Mouse (Mus musculus) midbrain, embryonic 10.5 days (tissue): ENCODE measurements at regions not wholly inside any gene's neighbourhood (a gene's known extent, or its start where the extent isn't known, plus 50 kb on each side); places are given as distances from the start of the nearest gene placed in this dataset.
"Not testable (repeated sequence)": the region's sequence is repeated elsewhere in the genome, so short reads cannot be mapped to it uniquely, and the experiment has no call there.

Experiments
- DNase-seq: peaks from one replicate; pipeline ENCODE4 v3.0.0-alpha.2; 2017; ENCODE audit warnings: low spot score
- H3K27ac ChIP-seq: fragments of 300-500 bp; sonication (generic); replicated peaks from 2 replicates; pipeline ENCODE4 v1.5.1; 2016; ENCODE audit warnings: mild to moderate bottlenecking
- H3K27me3 ChIP-seq: fragments of 300-500 bp; sonication (generic); 2 replicates; pipeline ENCODE4 v1.6.1; 2016; ENCODE audit warnings: low read depth, mild to moderate bottlenecking; ENCODE audit not compliant: poor library complexity, severe bottlenecking
- H3K36me3 ChIP-seq: fragments of 300-500 bp; sonication (generic); 2 replicates; pipeline ENCODE4 v1.6.1; 2016; ENCODE audit warnings: mild to moderate bottlenecking, moderate library complexity
- H3K4me1 ChIP-seq: fragments of 300-500 bp; sonication (generic); 2 replicates; pipeline ENCODE4 v1.6.1; 2016
- H3K4me3 ChIP-seq: fragments of 300-500 bp; sonication (generic); 2 replicates; pipeline ENCODE4 v1.5.1; 2016; ENCODE audit warnings: mild to moderate bottlenecking, moderate library complexity
- H3K9me3 ChIP-seq: fragments of 300-500 bp; sonication (generic); replicated peaks from 2 replicates; pipeline ENCODE4 v1.6.1; 2016; ENCODE audit warnings: mild to moderate bottlenecking
- WGBS: fragments of 180-500 bp; shearing (Covaris S2); methylation state at CpG from one replicate; pipeline ENCODE4 v1.1.7; 2016; 5-methylcytosine and 5-hydroxymethylcytosine counted together

- DNase-seq, result no peak
- H3K4me3 ChIP-seq, result no peak overlapping the region
- no peaks in the 10 kb centered on the region for H3K4me1 ChIP-seq
- H3K9me3 ChIP-seq, result no peaks in the 10 kb centered on the region
- H3K27ac ChIP-seq, result no peak overlapping the region
- H3K27me3 ChIP-seq, result no peaks in the 10 kb centered on the region
- WGBS, result 80% methylated on average over 1 of the region's 1 CpGs
- no peaks in the 10 kb centered on the region for H3K36me3 ChIP-seq
Measured at GRCm38 (mm10) chr6:41163491-41163890, 128.2 kb upstream of the 2210010C04Rik start.

DNA sequence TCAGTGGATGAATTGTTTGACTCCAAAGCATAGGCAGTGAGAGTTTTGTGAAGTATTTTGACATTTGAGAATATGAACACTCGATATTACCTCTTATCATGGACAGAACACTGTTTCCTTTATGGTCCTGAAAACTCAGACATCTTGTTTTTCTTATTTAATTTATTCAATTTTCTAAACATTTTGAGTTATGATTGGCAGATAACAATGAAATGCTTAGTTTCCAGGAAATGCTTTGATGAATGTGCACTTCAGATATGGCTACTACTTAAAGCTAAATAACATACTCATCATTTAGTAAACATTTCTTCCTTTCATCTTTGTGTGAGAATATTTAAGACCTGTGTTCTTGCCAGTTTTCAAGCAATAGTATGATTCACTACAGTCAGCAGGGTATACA is 126.4 kb upstream of the 2210010C04Rik start:
- Histone ChIP-seq H3K36me3 (no peaks in the 10 kb centered on the region), H3K27ac (no peak overlapping the region), H3K4me3 (no peak overlapping the region), H3K9me3 (no peaks in the 10 kb centered on the region), H3K4me1 (no peaks in the 10 kb centered on the region), H3K27me3 (no peaks in the 10 kb centered on the region)
- 75% methylated on average over 1 of the region's 1 CpGs for WGBS
- no peak for DNase-seq

- H3K4me1 ChIP-seq, result no peaks in the 10 kb centered on the region
- no peak overlapping the region for H3K4me3 ChIP-seq
- DNase-seq, result no peak
- H3K27me3 ChIP-seq, result no peaks in the 10 kb centered on the region
- H3K27ac ChIP-seq, result no peak overlapping the region
- WGBS, result 93% methylated on average over 7 of the region's 7 CpGs
- no peaks in the 10 kb centered on the region for H3K9me3 ChIP-seq
- H3K36me3 ChIP-seq, result no peaks in the 10 kb centered on the region
Measured at GRCm38 (mm10) chr6:41152101-41152500, 116.8 kb upstream of the 2210010C04Rik start.

DNA sequence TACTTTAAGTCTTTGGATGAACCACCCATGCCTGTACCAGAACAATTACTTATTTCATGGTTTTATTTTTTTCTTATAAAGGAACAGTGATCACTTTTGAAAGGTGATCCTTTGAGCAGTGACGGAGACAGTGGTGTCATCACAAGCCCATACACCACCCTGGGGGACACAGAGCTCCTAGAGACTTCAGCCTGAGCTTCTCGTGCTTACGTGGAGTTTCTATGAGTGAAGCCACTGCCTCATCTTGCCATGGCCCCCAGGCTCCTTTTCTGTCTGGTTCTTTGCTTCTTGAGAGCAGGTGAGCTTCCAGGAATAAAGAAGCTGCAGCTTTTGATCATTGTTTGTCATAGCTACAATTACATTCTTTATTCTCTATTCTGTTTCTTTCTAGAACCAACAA is 116.2 kb upstream of the 2210010C04Rik start:
- Histone ChIP-seq H3K27ac (no peak overlapping the region), H3K9me3 (no peaks in the 10 kb centered on the region), H3K36me3 (no peaks in the 10 kb centered on the region), H3K27me3 (no peaks in the 10 kb centered on the region), H3K4me3 (no peak overlapping the region), H3K4me1 (no peaks in the 10 kb centered on the region)
- 88% methylated on average over 3 of the region's 3 CpGs for WGBS
- no peak for DNase-seq

DNA sequence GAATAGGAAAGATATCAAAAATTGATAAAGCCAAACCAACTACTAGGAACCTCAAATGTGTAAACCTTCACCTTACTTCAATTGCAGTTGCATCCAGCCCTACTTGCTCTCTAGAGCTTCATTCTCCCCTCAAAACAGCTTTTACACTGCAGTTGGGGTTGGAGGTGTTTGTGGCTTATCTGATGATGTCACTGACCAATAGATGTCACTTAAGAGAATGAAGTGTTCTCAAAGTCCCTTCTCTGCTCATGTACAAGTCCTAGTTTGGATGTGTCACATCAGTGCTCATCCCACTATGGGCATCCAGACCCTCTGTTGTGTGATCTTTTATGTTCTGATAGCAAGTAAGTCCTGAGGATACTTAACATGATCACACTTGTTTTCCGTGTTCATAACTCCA is 105.6 kb upstream of the 2210010C04Rik start:
- no peaks in the 10 kb centered on the region for H3K9me3 ChIP-seq
- no peak for DNase-seq
- no peaks in the 10 kb centered on the region for H3K27me3 ChIP-seq
- H3K4me3 ChIP-seq, result no peak overlapping the region
- WGBS, result 86% methylated on average over 1 of the region's 1 CpGs
- H3K36me3 ChIP-seq, result no peaks in the 10 kb centered on the region
- no peak overlapping the region for H3K27ac ChIP-seq
- no peaks in the 10 kb centered on the region for H3K4me1 ChIP-seq

GRCm38 (mm10) chr6:41137401-41137777 is 102.1 kb upstream of the 2210010C04Rik start:
- not testable (repeated sequence) for H3K27me3 ChIP-seq, H3K36me3 ChIP-seq, DNase-seq, H3K9me3 ChIP-seq, H3K27ac ChIP-seq, H3K4me1 ChIP-seq, H3K4me3 ChIP-seq
- 44% methylated on average over 2 of the region's 2 CpGs for WGBS

DNA sequence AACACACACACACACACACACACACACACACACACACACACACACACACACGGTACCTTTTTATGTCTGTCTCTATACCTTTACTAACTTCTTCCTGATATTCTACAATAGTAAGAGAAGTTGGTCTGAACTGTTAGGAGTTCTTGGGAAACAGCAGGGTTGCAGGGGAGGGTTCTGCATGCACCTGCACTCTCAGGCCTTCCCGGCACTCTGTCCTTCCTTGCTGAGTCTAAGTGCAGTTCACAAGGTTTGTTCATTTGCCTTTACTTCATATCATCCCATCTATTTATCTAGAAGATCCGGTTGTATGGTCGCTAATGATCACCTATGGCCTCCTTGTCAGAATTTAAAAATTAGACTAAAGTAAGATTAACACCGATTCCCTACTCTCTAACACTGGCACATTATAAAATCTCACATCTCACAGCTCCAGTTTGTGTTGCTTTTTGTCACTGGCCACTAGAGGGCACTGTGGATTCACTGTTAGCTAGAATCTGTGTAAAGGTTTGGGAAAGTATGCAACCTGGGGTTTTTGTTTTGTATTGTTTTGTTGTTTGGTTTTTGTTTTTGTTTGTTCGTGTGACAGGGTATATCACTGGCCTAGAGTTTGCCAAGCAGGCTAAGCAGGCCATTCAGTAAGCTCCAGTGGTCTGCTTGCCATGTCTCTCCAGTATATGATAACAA is 101.5 kb upstream of the 2210010C04Rik start:
- DNase-seq, result peak; percentile 33
- H3K4me1 ChIP-seq, result no peaks in the 10 kb centered on the region
- no peaks in the 10 kb centered on the region for H3K27me3 ChIP-seq
- 35% methylated on average over 6 of the region's 6 CpGs for WGBS
- H3K27ac ChIP-seq, result no peak overlapping the region
- no peaks in the 10 kb centered on the region for H3K9me3 ChIP-seq
- no peaks in the 10 kb centered on the region for H3K36me3 ChIP-seq
- H3K4me3 ChIP-seq, result no peak overlapping the region

DNA sequence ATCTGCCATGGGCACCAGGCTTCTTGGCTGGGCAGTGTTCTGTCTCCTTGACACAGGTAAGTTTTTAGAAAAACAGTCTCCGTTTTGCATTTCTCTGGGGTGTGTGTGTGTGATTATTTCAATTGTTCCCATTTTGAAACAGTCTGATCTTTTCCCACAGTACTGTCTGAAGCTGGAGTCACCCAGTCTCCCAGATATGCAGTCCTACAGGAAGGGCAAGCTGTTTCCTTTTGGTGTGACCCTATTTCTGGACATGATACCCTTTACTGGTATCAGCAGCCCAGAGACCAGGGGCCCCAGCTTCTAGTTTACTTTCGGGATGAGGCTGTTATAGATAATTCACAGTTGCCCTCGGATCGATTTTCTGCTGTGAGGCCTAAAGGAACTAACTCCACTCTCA is 99.9 kb upstream of the 2210010C04Rik start:
- 86% methylated on average over 4 of the region's 4 CpGs for WGBS
- no peak for DNase-seq
- Histone ChIP-seq H3K27ac (no peak overlapping the region), H3K9me3 (no peaks in the 10 kb centered on the region), H3K27me3 (no peaks in the 10 kb centered on the region), H3K4me3 (no peak overlapping the region), H3K4me1 (no peaks in the 10 kb centered on the region), H3K36me3 (no peaks in the 10 kb centered on the region)

- H3K27me3 ChIP-seq, result no peaks in the 10 kb centered on the region
- H3K36me3 ChIP-seq, result no peaks in the 10 kb centered on the region
- H3K4me1 ChIP-seq, result no peaks in the 10 kb centered on the region
- WGBS, result 93% methylated on average over 4 of the region's 4 CpGs
- no peak for DNase-seq
- H3K4me3 ChIP-seq, result no peak overlapping the region
- no peaks in the 10 kb centered on the region for H3K9me3 ChIP-seq
- H3K27ac ChIP-seq, result no peak overlapping the region
Measured at GRCm38 (mm10) chr6:41129906-41130305, 94.6 kb upstream of the 2210010C04Rik start.

DNA sequence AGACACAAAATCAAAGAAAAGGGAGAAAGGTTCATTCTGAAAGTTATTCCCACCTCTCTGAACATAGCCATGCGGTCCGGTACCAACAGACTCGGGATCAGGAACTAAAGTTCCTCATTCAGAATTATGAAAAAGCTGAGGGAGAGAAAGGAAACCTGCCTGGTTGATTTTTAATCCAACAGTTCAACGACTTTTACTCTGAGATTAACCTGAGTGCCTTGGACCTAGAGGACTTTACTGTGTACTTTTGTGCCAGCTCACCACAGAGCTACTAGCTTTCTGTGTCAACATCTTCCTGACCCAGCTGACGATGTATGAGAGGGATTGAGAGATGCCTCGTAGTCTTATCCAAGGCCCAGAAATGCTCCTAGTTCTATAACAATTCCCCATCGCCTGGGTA is 92.5 kb upstream of the 2210010C04Rik start:
- Histone ChIP-seq H3K27ac (no peak overlapping the region), H3K27me3 (no peaks in the 10 kb centered on the region), H3K4me3 (no peak overlapping the region), H3K4me1 (no peaks in the 10 kb centered on the region), H3K36me3 (no peaks in the 10 kb centered on the region), H3K9me3 (no peaks in the 10 kb centered on the region)
- 88% methylated on average over 7 of the region's 7 CpGs for WGBS
- no peak for DNase-seq

DNA sequence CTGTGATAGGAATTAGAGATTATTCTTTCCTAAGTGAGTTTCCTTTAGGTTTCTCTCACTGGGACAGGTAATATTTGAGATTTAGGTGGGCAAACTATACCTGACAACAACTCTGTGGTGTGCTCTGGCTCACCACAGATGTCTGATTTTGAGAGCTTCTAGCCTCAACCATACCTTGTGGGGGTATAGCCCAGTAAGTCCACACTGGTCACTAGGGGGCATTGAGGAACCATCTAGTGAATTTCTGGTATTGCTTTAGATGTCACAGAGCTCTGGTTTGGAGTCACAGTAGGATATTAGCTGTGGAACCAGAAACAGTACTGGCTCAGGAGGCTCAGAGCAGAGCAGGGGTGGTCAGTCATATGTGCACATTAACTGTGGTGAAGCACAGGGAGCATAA is 91.5 kb upstream of the 2210010C04Rik start:
- Histone ChIP-seq H3K27ac (no peak overlapping the region), H3K9me3 (no peaks in the 10 kb centered on the region), H3K36me3 (no peaks in the 10 kb centered on the region), H3K4me3 (no peak overlapping the region), H3K4me1 (no peaks in the 10 kb centered on the region), H3K27me3 (no peaks in the 10 kb centered on the region)
- DNase-seq, result no peak

DNA sequence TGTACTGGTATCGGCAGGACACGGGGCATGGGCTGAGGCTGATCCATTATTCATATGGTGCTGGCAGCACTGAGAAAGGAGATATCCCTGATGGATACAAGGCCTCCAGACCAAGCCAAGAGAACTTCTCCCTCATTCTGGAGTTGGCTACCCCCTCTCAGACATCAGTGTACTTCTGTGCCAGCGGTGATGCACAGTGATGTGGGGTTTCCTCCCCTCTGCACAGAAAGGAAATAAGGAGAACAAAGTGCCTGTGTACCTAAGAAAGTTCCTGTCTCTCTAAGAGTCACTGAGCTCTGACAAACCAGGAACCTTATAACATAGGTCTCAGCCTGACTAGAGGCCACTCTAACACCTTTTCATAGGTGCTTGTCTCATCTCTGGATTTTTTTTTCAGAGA is 86.3 kb upstream of the 2210010C04Rik start:
- no peaks in the 10 kb centered on the region for H3K4me1 ChIP-seq
- H3K9me3 ChIP-seq, result no peaks in the 10 kb centered on the region
- H3K27ac ChIP-seq, result no peak overlapping the region
- WGBS, result 86% methylated on average over 3 of the region's 3 CpGs
- no peaks in the 10 kb centered on the region for H3K36me3 ChIP-seq
- H3K4me3 ChIP-seq, result no peak overlapping the region
- no peaks in the 10 kb centered on the region for H3K27me3 ChIP-seq
- no peak for DNase-seq

DNA sequence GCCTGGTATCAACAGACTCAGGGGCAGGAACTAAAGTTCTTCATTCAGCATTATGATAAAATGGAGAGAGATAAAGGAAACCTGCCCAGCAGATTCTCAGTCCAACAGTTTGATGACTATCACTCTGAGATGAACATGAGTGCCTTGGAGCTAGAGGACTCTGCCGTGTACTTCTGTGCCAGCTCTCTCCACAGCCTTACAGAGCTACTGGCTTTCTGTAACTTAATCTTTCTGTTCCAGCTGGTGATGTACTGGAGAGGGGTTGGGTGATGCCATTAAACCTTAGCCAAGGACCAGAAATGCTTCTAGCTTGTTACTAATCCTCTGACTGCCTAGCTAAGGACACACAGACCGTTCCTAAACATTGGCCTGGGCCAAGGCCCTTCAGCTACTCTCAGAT is 83.9 kb upstream of the 2210010C04Rik start:
- 78% methylated on average over 2 of the region's 2 CpGs for WGBS
- no peaks in the 10 kb centered on the region for H3K27me3 ChIP-seq

More for the DNA sequence above, 83.9 kb upstream of the 2210010C04Rik start:
- no peak for DNase-seq
- H3K9me3 ChIP-seq, result no peaks in the 10 kb centered on the region
- H3K4me1 ChIP-seq, result no peaks in the 10 kb centered on the region
- no peak overlapping the region for H3K27ac ChIP-seq
- no peak overlapping the region for H3K4me3 ChIP-seq
- no peaks in the 10 kb centered on the region for H3K36me3 ChIP-seq
